Comparison of ENCODE assay signal across 12 mouse cellular contexts in genomic region chrX:102081076-102081475, GRCm38 (mm10). TPM values are rescaled to one million over a fixed set of nuclear protein-coding genes. Genes with fewer than 3 reads are reported as not detected.
DNase-seq lines count a peak whose midpoint lies in the region; ATAC-seq lines count a peak whose summit lies in the region.
"Had no signal": no experiment of that assay in that cellular context is flagged by ENCODE, and none has a peak within 500 bp of the region (broad histone marks: within the 10 kb centered on the region; RNA-seq: fewer than 3 reads in every experiment).

No protein-coding gene starts in this region.

- peak; percentile 33 for DNase-seq in heart, adult 11 months
- no peak for DNase-seq in hindbrain, embryonic 11.5 days (ENCODE audit: low spot score)
- DNase-seq in midbrain, embryonic 10.5 days (ENCODE audit: low spot score), result no peak
- peak; percentile 3 for DNase-seq in retina, embryonic 14.5 days (ENCODE audit: low spot score)
- no peak for DNase-seq in right cerebral cortex, postnatal 4 days
- DNase-seq in T-cell, adult 2 months (ENCODE audit: low spot score), result no peak
- DNase-seq in left cerebral cortex, postnatal 36 days (ENCODE audit: low spot score in 2 of 2), result no peak
- DNase-seq: adrenal gland, postnatal 25 days had no signal

- no peak for ATAC-seq in heart, embryonic 11.5 days (replicated peaks; ENCODE audit: insufficient number of reproducible peaks, low FRiP score, low TSS enrichment)
- ATAC-seq in hindbrain, embryonic 11.5 days (ENCODE audit: low FRiP score), result peak; percentile 28; the same call in 1 of the 2 replicates

- no peak overlapping the region for H3K4me2 ChIP-seq in heart, embryonic 11.5 days
- H3K4me2 ChIP-seq in hindbrain, embryonic 11.5 days (replicated peaks; ENCODE audit: low read depth, low read length), result no peak overlapping the region; the same call in 1 of the 2 replicates
- H3K4me2 ChIP-seq: kidney, embryonic 15.5 days; limb, embryonic 15.5 days had no signal

- H3K36me3 ChIP-seq in heart, embryonic 11.5 days (ENCODE audit: control insufficient read depth, insufficient read depth, low read length), result no peaks in the 10 kb centered on the region
- no peaks in the 10 kb centered on the region for H3K36me3 ChIP-seq in hindbrain, embryonic 11.5 days (ENCODE audit: control insufficient read depth, insufficient read depth, low read length)
- peaks cover 25% of the 10 kb centered on the region for H3K36me3 ChIP-seq in midbrain, embryonic 10.5 days
- H3K36me3 ChIP-seq: kidney, embryonic 15.5 days had no signal

- WGBS in heart, embryonic 11.5 days (ENCODE audit: insufficient replicate concordance), result 70% methylated on average over 10 of the region's 10 CpGs
- 47% methylated on average over 10 of the region's 10 CpGs for WGBS in hindbrain, embryonic 11.5 days
- WGBS in midbrain, embryonic 10.5 days, result 58% methylated on average over 10 of the region's 10 CpGs

- no peaks in the 10 kb centered on the region for H3K4me1 ChIP-seq in heart, embryonic 11.5 days (ENCODE audit: control insufficient read depth, insufficient read depth, low read length)
- H3K4me1 ChIP-seq in hindbrain, embryonic 11.5 days (replicated peaks; ENCODE audit: control insufficient read depth, insufficient read depth, low read length), result no peaks in the 10 kb centered on the region
- peaks cover 36% of the 10 kb centered on the region for H3K4me1 ChIP-seq in midbrain, embryonic 10.5 days
- H3K4me1 ChIP-seq: limb, embryonic 15.5 days; megakaryocyte, embryonic 14.5 days had no signal

- H3K9ac ChIP-seq in heart, embryonic 11.5 days (ENCODE audit: low read depth, low read length), result no peak overlapping the region
- no peak overlapping the region for H3K9ac ChIP-seq in hindbrain, embryonic 11.5 days (ENCODE audit: low read depth, low read length)
- H3K9ac ChIP-seq: kidney, embryonic 15.5 days; limb, embryonic 15.5 days had no signal

- no peaks in the 10 kb centered on the region for H3K9me3 ChIP-seq in heart, embryonic 11.5 days (replicated peaks; ENCODE audit: control insufficient read depth, low read length)
- H3K9me3 ChIP-seq in hindbrain, embryonic 11.5 days (ENCODE audit: control insufficient read depth, low read length), result no peaks in the 10 kb centered on the region
- H3K9me3 ChIP-seq in midbrain, embryonic 10.5 days (replicated peaks), result no peaks in the 10 kb centered on the region
- H3K9me3 ChIP-seq: kidney, embryonic 15.5 days; limb, embryonic 15.5 days; megakaryocyte, embryonic 14.5 days had no signal

- no peak overlapping the region for H3K4me3 ChIP-seq in heart, embryonic 11.5 days (ENCODE audit: low read depth, low read length)
- H3K4me3 ChIP-seq in hindbrain, embryonic 11.5 days (ENCODE audit: low read depth, low read length), result no peak overlapping the region
- H3K4me3 ChIP-seq in midbrain, embryonic 10.5 days, result no peak overlapping the region
- H3K4me3 ChIP-seq: kidney, embryonic 15.5 days; limb, embryonic 15.5 days; megakaryocyte, embryonic 14.5 days had no signal

- peaks cover 3% of the 10 kb centered on the region for H3K27me3 ChIP-seq in heart, embryonic 11.5 days (ENCODE audit: control insufficient read depth, insufficient read depth, low read length)
- H3K27me3 ChIP-seq in hindbrain, embryonic 11.5 days (ENCODE audit: control insufficient read depth, insufficient read depth, low read length), result no peaks in the 10 kb centered on the region
- H3K27me3 ChIP-seq in midbrain, embryonic 10.5 days (ENCODE audit: low read depth, poor library complexity, severe bottlenecking), result peaks cover 94% of the 10 kb centered on the region

- no peak overlapping the region for H3K27ac ChIP-seq in heart, embryonic 11.5 days (ENCODE audit: low read depth, low read length)
- peak overlapping the region; percentile 86 for H3K27ac ChIP-seq in hindbrain, embryonic 11.5 days (ENCODE audit: low read depth, low read length)
- peak overlapping the region; percentile 86 for H3K27ac ChIP-seq in midbrain, embryonic 10.5 days (replicated peaks)
- H3K27ac ChIP-seq: kidney, embryonic 15.5 days; limb, embryonic 15.5 days had no signal

- intact Hi-C loops in left cerebral cortex, postnatal 36 days (cut with DNase I), result no loop called here

RNA-seq across cellular contexts. Expression of gene Rtl5, which starts 10.0 kb away (rescaled TPM):
- 0.52 and 0.92 TPM in 2 replicates for polyA plus RNA-seq in heart, embryonic 11.5 days (2014; fragmentation: Nextera tagmentation; extraction: Ambion mirVana)
- 3.7 and 4.0 TPM in 2 replicates for polyA plus RNA-seq in hindbrain, embryonic 11.5 days (2014; fragmentation: Nextera tagmentation; extraction: Ambion mirVana)
- polyA plus RNA-seq in midbrain, embryonic 10.5 days (2016; fragmentation: Nextera tagmentation; extraction: Ambion mirVana), result 4.0 and 4.8 TPM in 2 replicates
- total RNA-seq in left cerebral cortex, postnatal 36 days (2021), result 10 to 100 TPM; 14.7 to 20.6 TPM

RNA-seq across cellular contexts. Expression of gene Pin4, which starts 38.2 kb away (rescaled TPM):
- polyA plus RNA-seq in heart, embryonic 11.5 days (2014; fragmentation: Nextera tagmentation; extraction: Ambion mirVana), result 50.9 and 54.2 TPM in 2 replicates
- polyA plus RNA-seq in hindbrain, embryonic 11.5 days (2014; fragmentation: Nextera tagmentation; extraction: Ambion mirVana), result 70.7 and 81.7 TPM in 2 replicates
- polyA plus RNA-seq in midbrain, embryonic 10.5 days (2016; fragmentation: Nextera tagmentation; extraction: Ambion mirVana), result 67.8 and 70.2 TPM in 2 replicates
- 10 to 100 TPM; 23.1 to 32.8 TPM for total RNA-seq in left cerebral cortex, postnatal 36 days (2021)

Comparison
In these comparisons a context has a peak if more than half of its experiments do, and no peak if none do; other contexts are left out.
1. DNase-seq: peak in heart, adult 11 months (single experiment) and retina, embryonic 14.5 days (single experiment); none in hindbrain, embryonic 11.5 days (single experiment), midbrain, embryonic 10.5 days (single experiment), right cerebral cortex, postnatal 4 days (single experiment), T-cell, adult 2 months (single experiment) and left cerebral cortex, postnatal 36 days (0 of 2).